Mouse (Mus musculus) heart, adult 2 months (tissue): ENCODE measurements around the gene Rbm3.

Experiments
- CTCF ChIP-seq: fragments of 200-600 bp; IDR thresholded peaks from 2 replicates; pipeline ENCODE4 v1.8.1; 2022; ENCODE audit warnings: antibody characterized with exemption, mild to moderate bottlenecking, moderate library complexity
- POLR2A ChIP-seq: fragments of 200-500 bp; IDR thresholded peaks from 2 replicates; pipeline ENCODE4 v1.6.1; 2011; ENCODE audit warnings: mild to moderate bottlenecking, low read depth, low read length, control low read depth; ENCODE audit not compliant: insufficient read depth

GRCm38 (mm10) chrX:8123821-8124470 lies 21.7 kb downstream of the Rbm3 start:
- TF ChIP-seq POLR2A (no peak), CTCF (no peak)
